Mouse (Mus musculus) neural tube, embryonic 12.5 days (tissue): ENCODE measurements around the gene Sdr9c7. TPM values are rescaled to one million over a fixed set of nuclear protein-coding genes. Genes with fewer than 3 reads are reported as not detected.
"Not testable (repeated sequence)": the region's sequence is repeated elsewhere in the genome, so short reads cannot be mapped to it uniquely, and the experiment has no call there.

ENCODE experiments used
- ATAC-seq: fragments of 200-750 bp; cut with Nextera tagmentation; 2 replicates; pipeline ENCODE4 v1.8.0; 2017; ENCODE audit warnings: low read depth, mild to moderate bottlenecking, moderate TSS enrichment, moderate library complexity; ENCODE audit not compliant: low FRiP score
- H3K27ac ChIP-seq: fragments of 300-500 bp; sonication (generic); 2 replicates; pipeline ENCODE4 v1.5.1; 2016
- H3K27me3 ChIP-seq: fragments of 300-500 bp; sonication (generic); replicated peaks from 2 replicates; pipeline ENCODE4 v1.6.1; 2016; ENCODE audit warnings: mild to moderate bottlenecking
- H3K36me3 ChIP-seq: fragments of 300-500 bp; sonication (generic); 2 replicates; pipeline ENCODE4 v1.6.1; 2016; ENCODE audit warnings: mild to moderate bottlenecking
- H3K4me1 ChIP-seq: fragments of 300-500 bp; sonication (generic); 2 replicates; pipeline ENCODE4 v1.6.1; 2016
- H3K4me2 ChIP-seq: fragments of 300-500 bp; sonication (generic); replicated peaks from 2 replicates; pipeline ENCODE4 v1.6.1; 2016; ENCODE audit warnings: mild to moderate bottlenecking
- H3K4me3 ChIP-seq: fragments of 300-500 bp; sonication (generic); 2 replicates; pipeline ENCODE4 v1.5.1; 2016
- H3K9ac ChIP-seq: fragments of 300-500 bp; sonication (generic); 2 replicates; pipeline ENCODE4 v1.6.1; 2016; ENCODE audit warnings: mild to moderate bottlenecking
- H3K9me3 ChIP-seq: fragments of 300-500 bp; sonication (generic); 2 replicates; pipeline ENCODE4 v1.6.1; 2016; ENCODE audit warnings: mild to moderate bottlenecking
- WGBS: fragments of 180-500 bp; shearing (Covaris S2); methylation state at CpG from one replicate; pipeline ENCODE4 v1.1.7; 2016; 5-methylcytosine and 5-hydroxymethylcytosine counted together
- polyA plus RNA-seq: library from polyadenylated mRNA; unstranded; fragments of >200 nt; fragmentation: Nextera tagmentation; extraction: Ambion mirVana; gene quantifications from 2 replicates; pipeline ENCODE4 v1.2.1, GENCODE M21; 2016

Gene Sdr9c7
- polyA plus RNA-seq, 1 experiment from 2014 or later, result not detected

GRCm38 (mm10) chr10:127917651-127918050 lies 19.3 kb downstream of the Sdr9c7 start:
- no peak overlapping the region for H3K4me2 ChIP-seq
- no peak for ATAC-seq
- no peak overlapping the region for H3K9ac ChIP-seq
- WGBS, result 93% methylated on average over 5 of the region's 5 CpGs
- H3K36me3 ChIP-seq, result no peaks in the 10 kb centered on the region
- no peaks in the 10 kb centered on the region for H3K27me3 ChIP-seq
- no peak overlapping the region for H3K27ac ChIP-seq
- H3K4me1 ChIP-seq, result no peaks in the 10 kb centered on the region
- no peak overlapping the region for H3K4me3 ChIP-seq
- H3K9me3 ChIP-seq, result no peaks in the 10 kb centered on the region

DNA sequence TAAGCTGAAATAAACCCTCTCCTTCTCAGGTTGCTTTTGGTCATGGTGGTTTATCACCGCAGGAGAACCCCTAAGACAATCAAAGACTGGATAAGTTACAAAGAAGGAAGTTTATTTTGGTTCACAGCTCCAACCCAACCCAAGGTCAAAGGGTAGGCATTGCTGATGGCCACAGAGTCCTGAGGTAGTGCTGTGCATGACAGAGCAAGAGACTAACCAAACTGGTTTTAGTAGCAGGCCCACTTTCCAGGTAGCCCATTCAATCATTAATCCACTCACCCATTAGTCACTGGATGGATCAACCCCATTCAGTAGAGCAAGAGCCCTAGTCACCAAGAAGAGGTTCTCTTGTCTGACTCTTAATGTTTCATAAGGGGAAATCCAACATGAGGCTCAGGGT lies 23.9 kb downstream of the Sdr9c7 start:
- Histone ChIP-seq H3K4me1 (no peaks in the 10 kb centered on the region), H3K4me3 (no peak overlapping the region), H3K9ac (no peak overlapping the region), H3K27ac (no peak overlapping the region), H3K27me3 (no peaks in the 10 kb centered on the region), H3K9me3 (no peaks in the 10 kb centered on the region), H3K36me3 (no peaks in the 10 kb centered on the region), H3K4me2 (no peak overlapping the region)
- 88% methylated on average over 1 of the region's 1 CpGs for WGBS
- ATAC-seq, result no peak

- Histone ChIP-seq H3K27me3 (no peaks in the 10 kb centered on the region), H3K36me3 (no peaks in the 10 kb centered on the region), H3K4me2 (no peak overlapping the region), H3K27ac (no peak overlapping the region), H3K4me3 (no peak overlapping the region), H3K4me1 (no peaks in the 10 kb centered on the region), H3K9ac (no peak overlapping the region), H3K9me3 (no peaks in the 10 kb centered on the region)
- no peak for ATAC-seq
- WGBS, result 86% methylated on average over 8 of the region's 8 CpGs
Observed at GRCm38 (mm10) chr10:127923024-127923423, 24.7 kb downstream of the Sdr9c7 start.

DNA sequence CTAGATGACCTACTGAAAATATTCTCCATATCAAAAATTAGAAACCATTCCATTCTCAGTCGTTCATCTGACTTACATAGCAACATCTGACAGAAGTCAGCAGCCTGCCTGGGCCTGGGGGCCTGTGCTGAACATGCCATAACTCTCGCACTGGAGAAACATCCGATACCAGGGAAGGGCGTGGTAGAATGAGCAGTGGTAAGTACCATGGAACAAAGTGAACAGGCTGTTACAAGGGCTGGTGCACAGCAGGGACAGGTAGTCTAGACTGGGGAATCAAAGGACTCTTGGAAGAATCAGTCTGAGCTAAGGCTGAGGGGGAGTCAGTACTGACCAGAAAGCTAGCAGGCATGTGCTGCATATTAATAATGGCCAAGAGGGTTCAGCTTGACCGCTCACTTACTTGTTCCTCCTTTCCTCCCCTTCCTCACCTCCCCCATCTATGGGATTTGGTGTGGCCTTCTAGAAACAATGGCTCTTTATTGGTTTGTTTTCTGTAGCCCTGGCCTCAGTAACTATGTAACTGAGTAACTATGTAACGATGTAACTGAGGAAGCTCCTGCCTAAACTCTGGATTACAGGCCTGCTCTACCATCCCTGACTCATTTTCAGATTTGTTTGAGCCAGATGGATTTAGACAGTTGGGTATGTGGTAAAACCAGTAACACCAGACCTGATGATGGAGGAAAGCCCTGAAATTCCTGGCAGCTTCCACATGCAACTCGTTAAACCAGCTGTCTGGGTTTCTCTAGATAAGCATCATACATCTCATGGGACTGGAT lies 26.5 kb downstream of the Sdr9c7 start:
- no peak for ATAC-seq
- no peak overlapping the region for H3K4me2 ChIP-seq
- WGBS, result 68% methylated on average over 7 of the region's 7 CpGs

GRCm38 (mm10) chr10:127927737-127928136 lies 29.4 kb downstream of the Sdr9c7 start:
- no peaks in the 10 kb centered on the region for H3K36me3 ChIP-seq
- H3K4me1 ChIP-seq, result no peaks in the 10 kb centered on the region
- no peak overlapping the region for H3K27ac ChIP-seq
- H3K27me3 ChIP-seq, result no peaks in the 10 kb centered on the region
- no peak for ATAC-seq
- WGBS, result 75% methylated on average over 2 of the region's 2 CpGs
- H3K4me2 ChIP-seq, result no peak overlapping the region
- no peak overlapping the region for H3K4me3 ChIP-seq
- H3K9ac ChIP-seq, result no peak overlapping the region
- no peaks in the 10 kb centered on the region for H3K9me3 ChIP-seq

More for the DNA sequence above, 26.5 kb downstream of the Sdr9c7 start:
- Histone ChIP-seq H3K4me3 (no peak overlapping the region), H3K27me3 (no peaks in the 10 kb centered on the region), H3K4me1 (no peaks in the 10 kb centered on the region), H3K36me3 (no peaks in the 10 kb centered on the region), H3K9ac (no peak overlapping the region), H3K27ac (no peak overlapping the region), H3K9me3 (no peaks in the 10 kb centered on the region)

- H3K4me1 ChIP-seq, result no peaks in the 10 kb centered on the region
- H3K9ac ChIP-seq, result no peak overlapping the region
- H3K4me3 ChIP-seq, result no peak overlapping the region
- no peaks in the 10 kb centered on the region for H3K27me3 ChIP-seq
- no peaks in the 10 kb centered on the region for H3K36me3 ChIP-seq
- no peak overlapping the region for H3K4me2 ChIP-seq
- no peaks in the 10 kb centered on the region for H3K9me3 ChIP-seq
- WGBS, result 72% methylated on average over 8 of the region's 8 CpGs
- no peak for ATAC-seq
- H3K27ac ChIP-seq, result no peak overlapping the region
Observed at GRCm38 (mm10) chr10:127932290-127932926, 34.1 kb downstream of the Sdr9c7 start.

GRCm38 (mm10) chr10:127936271-127936670 lies 38.0 kb downstream of the Sdr9c7 start:
- Histone ChIP-seq H3K4me2 (no peak overlapping the region), H3K36me3 (no peaks in the 10 kb centered on the region), H3K27me3 (no peaks in the 10 kb centered on the region), H3K4me1 (no peaks in the 10 kb centered on the region), H3K9ac (no peak overlapping the region), H3K27ac (no peak overlapping the region), H3K4me3 (no peak overlapping the region), H3K9me3 (no peaks in the 10 kb centered on the region)
- ATAC-seq, result no peak
- 82% methylated on average over 8 of the region's 8 CpGs for WGBS

- Histone ChIP-seq H3K4me2 (no peak overlapping the region), H3K9ac (no peak overlapping the region)
Observed at GRCm38 (mm10) chr10:127936747-127937409, 38.6 kb downstream of the Sdr9c7 start.

DNA sequence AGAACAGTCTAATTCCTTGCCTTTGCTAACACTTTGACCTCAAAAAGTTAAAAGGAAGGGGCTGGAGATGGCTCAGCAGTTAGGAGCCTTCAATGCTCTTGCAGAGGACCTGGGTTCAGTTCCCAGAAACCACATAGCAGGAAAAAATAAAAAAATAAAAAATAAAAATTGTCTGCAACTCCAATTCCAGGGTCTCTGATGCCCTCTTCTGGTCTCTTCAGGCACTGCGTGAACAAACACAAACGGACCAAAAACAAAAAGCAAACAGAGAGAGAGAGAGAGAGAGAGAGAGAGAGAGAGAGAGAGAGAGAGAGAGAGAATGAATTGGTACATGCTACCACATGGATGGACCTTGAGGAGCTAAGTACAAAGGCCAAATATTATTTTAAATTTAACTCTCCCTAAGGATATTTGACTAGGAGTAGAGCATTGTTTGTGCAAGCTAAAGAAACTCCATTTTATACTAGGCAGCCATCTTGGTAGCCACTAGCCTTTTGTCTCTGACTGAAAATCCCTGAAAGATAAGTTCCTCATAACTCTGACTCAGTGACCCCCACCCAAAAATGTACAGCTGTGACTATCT lies 39.2 kb downstream of the Sdr9c7 start:
- Histone ChIP-seq H3K4me1 (no peaks in the 10 kb centered on the region), H3K9me3 (no peaks in the 10 kb centered on the region), H3K27me3 (no peaks in the 10 kb centered on the region), H3K9ac (no peak overlapping the region), H3K4me2 (no peak overlapping the region), H3K27ac (no peak overlapping the region), H3K4me3 (no peak overlapping the region), H3K36me3 (no peaks in the 10 kb centered on the region)
- WGBS, result 6% methylated on average over 2 of the region's 2 CpGs
- ATAC-seq, result no peak

More at GRCm38 (mm10) chr10:127936747-127937409, 38.6 kb downstream of the Sdr9c7 start:
- WGBS, result 87% methylated on average over 19 of the region's 19 CpGs
- H3K4me1 ChIP-seq, result no peaks in the 10 kb centered on the region
- H3K36me3 ChIP-seq, result no peaks in the 10 kb centered on the region
- no peak for ATAC-seq
- no peaks in the 10 kb centered on the region for H3K9me3 ChIP-seq
- no peak overlapping the region for H3K4me3 ChIP-seq
- no peaks in the 10 kb centered on the region for H3K27me3 ChIP-seq
- no peak overlapping the region for H3K27ac ChIP-seq

GRCm38 (mm10) chr10:127939667-127940066 lies 41.3 kb downstream of the Sdr9c7 start:
- 95% methylated on average over 10 of the region's 10 CpGs for WGBS

GRCm38 (mm10) chr10:127945432-127946064 lies 47.2 kb downstream of the Sdr9c7 start:
- Histone ChIP-seq H3K36me3 (no peaks in the 10 kb centered on the region), H3K4me3 (no peak overlapping the region), H3K27me3 (no peaks in the 10 kb centered on the region), H3K4me2 (no peak overlapping the region), H3K9me3 (no peaks in the 10 kb centered on the region), H3K4me1 (no peaks in the 10 kb centered on the region), H3K27ac (no peak overlapping the region), H3K9ac (no peak overlapping the region)
- 24% methylated on average over 5 of the region's 5 CpGs for WGBS
- peak; percentile 37; the same call in 1 of the 2 replicates for ATAC-seq

More at GRCm38 (mm10) chr10:127939667-127940066, 41.3 kb downstream of the Sdr9c7 start:
- not testable (repeated sequence) for H3K36me3 ChIP-seq, ATAC-seq, H3K27me3 ChIP-seq, H3K9me3 ChIP-seq, H3K4me1 ChIP-seq, H3K27ac ChIP-seq, H3K4me2 ChIP-seq, H3K9ac ChIP-seq, H3K4me3 ChIP-seq
